Mouse (Mus musculus): ENCODE results near the gene Sh3kbp1. TPM values are rescaled to one million over a fixed set of nuclear protein-coding genes. Genes with fewer than 3 reads are reported as not detected.

Sh3kbp1 gene
- total and polyA plus RNA-seq, 2 experiments from 2014 or later = 43.4 to 45.5 TPM

- Histone ChIP-seq H3K27me3 (ENCODE audit: insufficient read depth, low read length) (no peaks in the 10 kb centered on the region; the same call in 1 of the 2 replicates), H3K27ac (no peak overlapping the region), H3K4me2 (ENCODE audit: low read depth, low read length) (no peak overlapping the region), H3K4me1 (ENCODE audit: insufficient read depth, low read length) (no peaks in the 10 kb centered on the region), H3K9me3 (ENCODE audit: low read length) (no peaks in the 10 kb centered on the region), H3K9ac (replicated peaks; ENCODE audit: low read length) (no peak overlapping the region), H3K36me3 (ENCODE audit: insufficient read depth, low read length) (no peaks in the 10 kb centered on the region), H3K4me3 (ENCODE audit: low read length) (no peak overlapping the region)
- DNase-seq (ENCODE audit: low spot score) = no peak
- 82% methylated on average over 8 of the region's 8 CpGs for WGBS
- ATAC-seq = no peak
- no peak for TF ChIP-seq CTCF (IDR thresholded peaks at IDR 0.05; ENCODE audit: low read depth)
Measured at GRCm38 (mm10) chrX:159850722-159851121, 223.7 kb downstream of the Sh3kbp1 start.

GRCm38 (mm10) chrX:159856866-159857265 lies 229.8 kb downstream of the Sh3kbp1 start:
- no peak overlapping the region for H3K9ac ChIP-seq (replicated peaks; ENCODE audit: low read length)
- no peaks in the 10 kb centered on the region for H3K9me3 ChIP-seq (ENCODE audit: low read length)
- 91% methylated on average over 1 of the region's 1 CpGs for WGBS
- H3K4me2 ChIP-seq (ENCODE audit: low read depth, low read length) = no peak overlapping the region
- no peaks in the 10 kb centered on the region for H3K36me3 ChIP-seq (ENCODE audit: insufficient read depth, low read length)
- no peak for TF ChIP-seq CTCF (IDR thresholded peaks at IDR 0.05; ENCODE audit: low read depth)
- H3K27ac ChIP-seq = no peak overlapping the region
- H3K4me3 ChIP-seq (ENCODE audit: low read length) = no peak overlapping the region
- no peaks in the 10 kb centered on the region for H3K27me3 ChIP-seq (ENCODE audit: insufficient read depth, low read length)
- no peaks in the 10 kb centered on the region for H3K4me1 ChIP-seq (ENCODE audit: insufficient read depth, low read length)
- DNase-seq (ENCODE audit: low spot score) (no peak), ATAC-seq (no peak)

GRCm38 (mm10) chrX:159858126-159858525 lies 231.1 kb downstream of the Sh3kbp1 start:
- Histone ChIP-seq H3K4me1 (ENCODE audit: insufficient read depth, low read length) (no peaks in the 10 kb centered on the region), H3K4me3 (ENCODE audit: low read length) (no peak overlapping the region), H3K9ac (replicated peaks; ENCODE audit: low read length) (no peak overlapping the region), H3K4me2 (ENCODE audit: low read depth, low read length) (no peak overlapping the region), H3K36me3 (ENCODE audit: insufficient read depth, low read length) (no peaks in the 10 kb centered on the region), H3K27ac (no peak overlapping the region), H3K9me3 (ENCODE audit: low read length) (no peaks in the 10 kb centered on the region), H3K27me3 (ENCODE audit: insufficient read depth, low read length) (no peaks in the 10 kb centered on the region)
- ATAC-seq (no peak), DNase-seq (ENCODE audit: low spot score) (no peak)
- WGBS = 74% methylated on average over 1 of the region's 1 CpGs
- TF ChIP-seq CTCF (IDR thresholded peaks at IDR 0.05; ENCODE audit: low read depth) = no peak

- H3K9me3 ChIP-seq (ENCODE audit: low read length) = no peaks in the 10 kb centered on the region
- no peaks in the 10 kb centered on the region for H3K36me3 ChIP-seq (ENCODE audit: insufficient read depth, low read length)
- H3K4me3 ChIP-seq (ENCODE audit: low read length) = no peak overlapping the region
- no peak overlapping the region for H3K4me2 ChIP-seq (ENCODE audit: low read depth, low read length)
- no peak overlapping the region for H3K27ac ChIP-seq
- ATAC-seq (no peak), DNase-seq (ENCODE audit: low spot score) (no peak)
- H3K27me3 ChIP-seq (ENCODE audit: insufficient read depth, low read length) = no peaks in the 10 kb centered on the region
- H3K4me1 ChIP-seq (ENCODE audit: insufficient read depth, low read length) = no peaks in the 10 kb centered on the region
- 55% methylated on average over 3 of the region's 3 CpGs for WGBS
- no peak for TF ChIP-seq CTCF (IDR thresholded peaks at IDR 0.05; ENCODE audit: low read depth)
- no peak overlapping the region for H3K9ac ChIP-seq (replicated peaks; ENCODE audit: low read length)
Measured at GRCm38 (mm10) chrX:159860841-159861530, 233.9 kb downstream of the Sh3kbp1 start.

- 85% methylated on average over 3 of the region's 3 CpGs for WGBS
- H3K27me3 ChIP-seq (ENCODE audit: insufficient read depth, low read length) = no peaks in the 10 kb centered on the region; the same call in 1 of the 2 replicates
- ATAC-seq = no peak
- no peak for DNase-seq (ENCODE audit: low spot score)
- H3K4me1 ChIP-seq (ENCODE audit: insufficient read depth, low read length) = no peaks in the 10 kb centered on the region
- no peak for TF ChIP-seq CTCF (IDR thresholded peaks at IDR 0.05; ENCODE audit: low read depth)
- no peaks in the 10 kb centered on the region for H3K36me3 ChIP-seq (ENCODE audit: insufficient read depth, low read length)
- no peaks in the 10 kb centered on the region for H3K9me3 ChIP-seq (ENCODE audit: low read length)
- H3K4me2 ChIP-seq (ENCODE audit: low read depth, low read length) = no peak overlapping the region
- H3K27ac ChIP-seq = no peak overlapping the region
- no peak overlapping the region for H3K9ac ChIP-seq (replicated peaks; ENCODE audit: low read length)
- no peak overlapping the region for H3K4me3 ChIP-seq (ENCODE audit: low read length)
Measured at GRCm38 (mm10) chrX:159867660-159868059, 240.6 kb downstream of the Sh3kbp1 start.

- H3K4me1 ChIP-seq (ENCODE audit: insufficient read depth, low read length) = no peaks in the 10 kb centered on the region
- H3K9ac ChIP-seq (replicated peaks; ENCODE audit: low read length) = no peak overlapping the region
- no peak overlapping the region for H3K27ac ChIP-seq
- 81% methylated on average over 2 of the region's 2 CpGs for WGBS
- H3K36me3 ChIP-seq (ENCODE audit: insufficient read depth, low read length) = no peaks in the 10 kb centered on the region
- H3K4me2 ChIP-seq (ENCODE audit: low read depth, low read length) = no peak overlapping the region
- H3K9me3 ChIP-seq (ENCODE audit: low read length) = no peaks in the 10 kb centered on the region
- no peak for ATAC-seq
- H3K4me3 ChIP-seq (ENCODE audit: low read length) = no peak overlapping the region
- no peak for DNase-seq (ENCODE audit: low spot score)
- no peak for TF ChIP-seq CTCF (IDR thresholded peaks at IDR 0.05; ENCODE audit: low read depth)
- H3K27me3 ChIP-seq (ENCODE audit: insufficient read depth, low read length) = no peaks in the 10 kb centered on the region; the same call in 1 of the 2 replicates
Measured at GRCm38 (mm10) chrX:159872521-159872920, 245.4 kb downstream of the Sh3kbp1 start.

GRCm38 (mm10) chrX:159877770-159878169 lies 250.7 kb downstream of the Sh3kbp1 start:
- H3K27me3 ChIP-seq (ENCODE audit: insufficient read depth, low read length) = no peaks in the 10 kb centered on the region; the same call in 1 of the 2 replicates
- no peaks in the 10 kb centered on the region for H3K9me3 ChIP-seq (ENCODE audit: low read length)
- no peak overlapping the region for H3K9ac ChIP-seq (replicated peaks; ENCODE audit: low read length)
- DNase-seq (ENCODE audit: low spot score) = no peak
- H3K4me1 ChIP-seq (ENCODE audit: insufficient read depth, low read length) = no peaks in the 10 kb centered on the region
- H3K4me3 ChIP-seq (ENCODE audit: low read length) = no peak overlapping the region
- ATAC-seq = no peak
- H3K27ac ChIP-seq = no peak overlapping the region
- H3K36me3 ChIP-seq (ENCODE audit: insufficient read depth, low read length) = no peaks in the 10 kb centered on the region
- WGBS = 83% methylated on average over 1 of the region's 1 CpGs
- no peak overlapping the region for H3K4me2 ChIP-seq (ENCODE audit: low read depth, low read length)
- TF ChIP-seq CTCF (IDR thresholded peaks at IDR 0.05; ENCODE audit: low read depth) = no peak
